ENCODE assay signal across 8 mouse cellular contexts in genomic region chr12:44209824-44210752, GRCm38 (mm10). TPM values are rescaled to one million over a fixed set of nuclear protein-coding genes. Genes with fewer than 3 reads are reported as not detected.
DNase-seq lines count a peak whose midpoint lies in the region; ATAC-seq and TF ChIP-seq lines count a peak whose summit lies in the region.

Dnajb9 (minus strand) TSS chr12:44210326.

- TF ChIP-seq POLR2A in cortical plate, adult 2 months (IDR thresholded peaks at IDR 0.05; ENCODE audit: extremely low read depth, insufficient read depth, low read length) = peak; percentile 98

- DNase-seq in gastrocnemius, adult 8-10 months (ENCODE audit: low spot score in 2 of 2) = peak; percentile 100
- peak; percentile 98 for DNase-seq in hindlimb bud, embryonic 11.5 days (ENCODE audit: extremely low spot score, low read depth, low spot score)
- peak; percentile 99 to 100 for DNase-seq in left cerebral cortex, adult 8-10 months (ENCODE audit: low spot score in 2 of 2)
- peak; percentile 100 for DNase-seq in right cerebral cortex, postnatal 10 days (ENCODE audit: low spot score in 2 of 2)
- peak; percentile 99 for DNase-seq in urinary bladder, postnatal 25 days (ENCODE audit: low spot score)

- peak; percentile 90 for ATAC-seq in activated CD4-positive, CD25-positive, alpha-beta regulatory T cell, adult 4 months

- peaks cover 18% of the 10 kb centered on the region for H3K36me3 ChIP-seq in megakaryocyte, embryonic 14.5 days (replicated peaks; ENCODE audit: low read length)

- peak within 1 kb of the TSS; percentile 41 for H3K27ac ChIP-seq in cortical plate, adult 2 months (ENCODE audit: insufficient read depth, low read length)

- H3K4me3 ChIP-seq in cortical plate, adult 2 months (ENCODE audit: insufficient read depth, low read length) = peak within 1 kb of the TSS; percentile 59
- peak within 1 kb of the TSS; percentile 99 for H3K4me3 ChIP-seq in megakaryocyte, embryonic 14.5 days (replicated peaks)

- H3K9me3 ChIP-seq in megakaryocyte, embryonic 14.5 days = no peaks in the 10 kb centered on the region; the same call in 1 of the 2 replicates

- peaks cover 3% of the 10 kb centered on the region for H3K27me3 ChIP-seq in megakaryocyte, embryonic 14.5 days (replicated peaks)

- H3K4me1 ChIP-seq in cortical plate, adult 2 months (ENCODE audit: control insufficient read depth, insufficient read depth, low read length) = no peaks in the 10 kb centered on the region
- peaks cover 13% of the 10 kb centered on the region; the same call in 1 of the 2 replicates for H3K4me1 ChIP-seq in megakaryocyte, embryonic 14.5 days

- peak; percentile 45 for TF ChIP-seq CTCF in cortical plate, adult 2 months (IDR thresholded peaks at IDR 0.05; ENCODE audit: extremely low read depth, insufficient read depth, low read length)

RNA-seq across cellular contexts. Expression of gene Dnajb9, which starts in this region (rescaled TPM):
- polyA plus RNA-seq in activated CD4-positive, CD25-positive, alpha-beta regulatory T cell, adult 4 months (2017; shearing (Covaris generic)) = 1 to 10 TPM; 8.7 to 9.0 TPM
- 25.0 and 25.2 TPM in 2 replicates for polyA plus RNA-seq in cortical plate, adult 2 months (2012; rRNA removed)
- 10 to 100 TPM; 31.2 to 40.7 (median 32.3) TPM for total RNA-seq in gastrocnemius, adult 8-10 months (2022)
- 10 to 100 TPM; 40.5 to 43.0 (median 41.6) TPM for total RNA-seq in left cerebral cortex, adult 8-10 months (2022)
- polyA plus RNA-seq in megakaryocyte, embryonic 14.5 days (2012; ENCODE audit: insufficient read depth, low replicate concordance) = 1.6 and 14.4 TPM in 2 replicates

Comparison
In these comparisons a context has a peak if more than half of its experiments do, and no peak if none do; other contexts are left out.
1. Peak in every context shown above with its lines: DNase-seq, ATAC-seq, H3K4me3 ChIP-seq and H3K27ac ChIP-seq.